Mouse (Mus musculus) lung, postnatal 0 days (tissue): ENCODE data around the gene Nucb1. TPM values are rescaled to one million over a fixed set of nuclear protein-coding genes. Genes with fewer than 3 reads are reported as not detected.

Source experiments
- ATAC-seq: fragments of 200-750 bp; cut with Nextera tagmentation; 2 replicates; pipeline ENCODE4 v1.8.0; 2017; ENCODE audit warnings: moderate library complexity
- DNase-seq: peaks from one replicate; pipeline ENCODE4 v3.0.0-alpha.2; 2016; ENCODE audit warnings: low spot score
- H3K27ac ChIP-seq: fragments of 300-500 bp; sonication (generic); 2 replicates; pipeline ENCODE4 v1.5.1; 2014; ENCODE audit warnings: antibody characterized with exemption, mild to moderate bottlenecking, low read length, mixed read lengths
- H3K27me3 ChIP-seq: fragments of 300-500 bp; sonication (generic); replicated peaks from 2 replicates; pipeline ENCODE4 v1.6.1; 2014; ENCODE audit warnings: low read length, mixed read lengths; ENCODE audit not compliant: insufficient read depth
- H3K36me3 ChIP-seq: fragments of 300-500 bp; sonication (generic); 2 replicates; pipeline ENCODE4 v1.6.1; 2014; ENCODE audit warnings: low read length, mixed read lengths; ENCODE audit not compliant: insufficient read depth
- H3K4me1 ChIP-seq: fragments of 300-500 bp; sonication (generic); 2 replicates; pipeline ENCODE4 v1.6.1; 2014; ENCODE audit warnings: antibody characterized with exemption, low read depth, low read length, mixed read lengths; ENCODE audit not compliant: insufficient read depth
- H3K4me2 ChIP-seq: fragments of 300-500 bp; sonication (generic); replicated peaks from 2 replicates; pipeline ENCODE4 v1.6.1; 2014; ENCODE audit warnings: low read depth, mild to moderate bottlenecking, low read length, moderate library complexity, mixed read lengths
- H3K4me3 ChIP-seq: fragments of 300-500 bp; sonication (generic); 2 replicates; pipeline ENCODE4 v1.5.1; 2014; ENCODE audit warnings: low read depth, low read length
- H3K9ac ChIP-seq: fragments of 300-500 bp; sonication (generic); replicated peaks from 2 replicates; pipeline ENCODE4 v1.6.1; 2014; ENCODE audit warnings: low read depth, mild to moderate bottlenecking
- H3K9me3 ChIP-seq: fragments of 300-500 bp; sonication (generic); 2 replicates; pipeline ENCODE4 v1.6.1; 2016; ENCODE audit warnings: low read length, mixed read lengths
- CTCF ChIP-seq: IDR thresholded peaks from 2 replicates; pipeline ENCODE4 v1.5.1; 2016; ENCODE audit warnings: antibody characterized with exemption, mild to moderate bottlenecking
- EP300 ChIP-seq: IDR thresholded peaks from 2 replicates; pipeline ENCODE4 v1.6.1; 2016; ENCODE audit warnings: antibody characterized with exemption, mild to moderate bottlenecking, control low read depth
- WGBS: fragments of 180-500 bp; shearing (Covaris S2); extraction: QIAGEN DNeasy Blood & Tissue Kit; methylation state at CpG from one replicate; pipeline ENCODE4 v1.1.7; 2014; 5-methylcytosine and 5-hydroxymethylcytosine counted together
- polyA plus RNA-seq: library from polyadenylated mRNA; unstranded; fragments of >200 nt; fragmentation: Nextera tagmentation; extraction: Ambion mirVana; gene quantifications from 2 replicates; pipeline ENCODE4 v1.2.1, GENCODE M21; 2015

The Nucb1 gene
- polyA plus RNA-seq, 1 experiment from 2014 or later = 213 TPM

DNA sequence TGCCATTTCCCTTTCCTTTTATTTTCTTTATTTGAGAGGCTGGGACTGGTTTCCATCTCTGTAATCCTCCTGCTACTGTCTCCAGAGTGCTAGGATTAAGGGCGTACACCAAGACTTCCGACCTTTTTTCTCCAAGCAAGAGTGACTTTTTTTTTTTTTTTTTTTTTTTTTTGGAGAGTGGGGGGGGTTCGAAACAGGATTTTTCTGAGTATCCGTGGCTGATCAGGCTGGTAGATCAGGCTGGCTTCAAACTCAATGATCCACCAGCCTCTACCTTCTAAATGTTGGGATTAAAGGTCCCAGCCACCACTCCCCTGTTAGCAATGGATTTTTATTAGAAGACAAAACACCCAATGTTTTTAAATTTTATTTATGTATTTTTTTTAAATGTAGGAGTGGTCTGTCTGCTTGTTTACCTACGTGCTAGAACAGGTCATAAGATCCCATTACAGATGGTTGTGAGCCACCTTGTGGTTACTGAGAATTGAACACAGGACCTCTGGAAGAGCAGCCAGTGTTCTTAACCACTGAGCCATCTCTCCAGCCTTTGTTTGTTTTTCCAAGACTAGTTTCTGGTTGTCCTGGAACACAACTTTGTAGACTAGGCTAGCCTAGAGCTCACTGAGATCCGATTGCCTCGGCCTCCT, 16.4 kb upstream of the Nucb1 start:
- H3K9ac ChIP-seq = peak overlapping the region; percentile 98
- H3K4me3 ChIP-seq = peak overlapping the region; percentile 89
- H3K4me1 ChIP-seq = peaks cover 9% of the 10 kb centered on the region
- no peaks in the 10 kb centered on the region for H3K9me3 ChIP-seq
- DNase-seq = peak; percentile 56
- TF ChIP-seq CTCF = peak; percentile 57
- peak; percentile 91; the same call in 1 of the 2 replicates for TF ChIP-seq EP300
- no peak for ATAC-seq
- no peaks in the 10 kb centered on the region for H3K27me3 ChIP-seq
- peak overlapping the region; percentile 78 for H3K4me2 ChIP-seq
- peak overlapping the region; percentile 99 for H3K27ac ChIP-seq
- WGBS = 23% methylated on average over 7 of the region's 7 CpGs
- peaks cover 5% of the 10 kb centered on the region; the same call in 1 of the 2 replicates for H3K36me3 ChIP-seq

DNA sequence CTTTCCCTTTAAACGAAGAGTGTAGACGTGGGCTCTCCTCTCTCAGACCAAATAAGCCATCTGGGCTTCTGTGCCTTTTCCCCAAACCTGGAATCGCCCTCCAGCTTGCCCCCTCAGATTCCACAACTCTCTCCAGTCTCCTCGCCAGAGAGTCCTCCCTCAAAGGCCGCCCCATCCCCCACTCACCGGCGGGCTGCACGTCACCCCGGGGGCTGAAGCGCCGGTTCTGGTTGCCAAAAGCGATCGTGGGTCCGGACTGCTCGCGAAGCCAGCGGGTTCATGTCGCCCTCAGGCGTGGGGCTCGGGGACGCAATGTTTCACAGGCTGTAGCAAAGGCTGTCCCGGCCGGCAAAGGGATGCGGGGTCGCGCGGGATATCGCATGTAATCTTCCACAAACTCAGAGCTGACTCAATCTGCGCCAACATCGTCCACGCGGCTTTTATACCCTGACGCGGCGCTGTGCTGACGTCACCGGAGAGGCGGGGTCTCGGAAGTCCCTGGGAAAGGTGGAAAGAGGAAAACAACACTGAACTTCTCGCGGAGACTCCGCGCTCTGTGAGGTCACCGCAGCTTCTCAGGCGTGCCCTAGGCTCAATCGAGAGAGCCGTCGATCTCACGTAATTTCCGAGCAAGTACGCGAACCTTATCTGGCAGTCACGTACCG, 15.7 kb upstream of the Nucb1 start, which contains the start of the genes Ppp1r15a and Plekha4:
Ppp1r15a (minus strand) TSS at position 460 of the 665 bp plus-strand sequence.
Plekha4 (plus strand) TSS at position 522 of the 665 bp plus-strand sequence.
- Histone ChIP-seq H3K27ac (peak within 1 kb of the TSS; percentile 99), H3K9ac (peak within 1 kb of the TSS; percentile 98), H3K27me3 (no peaks in the 10 kb centered on the region), H3K36me3 (peaks cover 5% of the 10 kb centered on the region; the same call in 1 of the 2 replicates), H3K9me3 (no peaks in the 10 kb centered on the region), H3K4me3 (peak within 1 kb of the TSS; percentile 89), H3K4me2 (peak within 1 kb of the TSS; percentile 78), H3K4me1 (peaks cover 9% of the 10 kb centered on the region)
- 0% methylated on average over 54 of the region's 54 CpGs for WGBS
- DNase-seq (peak; percentile 99), ATAC-seq (peak; percentile 91)
- TF ChIP-seq CTCF (0 out of 2 replicates have a peak, but pooled peaks have one; percentile 1), EP300 (no peak; the same call in 1 of the 2 replicates)

DNA sequence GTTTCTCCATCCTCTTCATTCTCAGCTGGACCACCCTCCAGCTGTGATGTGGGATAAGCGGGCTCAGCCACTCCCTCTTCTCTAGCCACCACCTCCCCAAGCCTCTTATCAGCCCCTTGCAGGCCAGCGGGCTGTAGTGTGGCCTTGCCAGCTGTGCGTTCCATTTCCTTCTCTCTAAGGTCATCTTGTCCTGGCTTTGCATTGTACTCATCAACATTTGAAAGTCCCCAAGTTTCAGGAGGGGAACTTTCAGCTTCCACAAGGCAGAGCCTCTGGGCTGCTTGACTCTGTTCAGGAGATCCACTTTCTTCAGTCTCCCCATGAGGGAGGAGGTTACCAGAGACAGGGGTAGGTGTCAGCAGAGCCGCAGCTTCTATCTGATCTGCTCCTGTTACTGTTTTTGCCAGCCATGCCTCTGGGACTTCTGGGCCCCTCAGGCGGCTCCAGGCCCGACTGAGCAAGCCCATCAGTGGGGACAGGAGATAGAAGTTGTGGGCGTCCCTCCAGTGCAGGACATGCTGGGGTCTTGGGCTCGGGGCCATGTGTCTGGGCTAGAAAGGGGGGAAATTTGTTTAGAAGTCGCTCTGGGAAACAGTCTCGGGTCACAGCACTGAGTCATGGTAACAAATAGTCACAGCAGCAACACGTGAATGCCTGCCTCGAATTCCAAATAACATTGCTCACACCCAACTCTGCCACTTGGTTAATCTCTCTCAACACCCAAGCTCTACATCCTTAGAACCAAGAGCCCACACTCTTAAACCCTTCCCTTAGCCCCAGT, 14.8 kb upstream of the Nucb1 start:
- TF ChIP-seq EP300 (0 out of 2 replicates have a peak, but pooled peaks have one; percentile 16), CTCF (no peak)
- H3K36me3 ChIP-seq = peaks cover 5% of the 10 kb centered on the region; the same call in 1 of the 2 replicates
- peak overlapping the region; percentile 78 for H3K4me2 ChIP-seq
- H3K4me1 ChIP-seq = peaks cover 9% of the 10 kb centered on the region
- H3K4me3 ChIP-seq = peak overlapping the region; percentile 89
- peak overlapping the region; percentile 98 for H3K9ac ChIP-seq
- WGBS = 10% methylated on average over 12 of the region's 12 CpGs
- DNase-seq = peak; percentile 83
- peak; percentile 34 for ATAC-seq
- H3K9me3 ChIP-seq = no peaks in the 10 kb centered on the region
- peak overlapping the region; percentile 99 for H3K27ac ChIP-seq
- H3K27me3 ChIP-seq = no peaks in the 10 kb centered on the region

DNA sequence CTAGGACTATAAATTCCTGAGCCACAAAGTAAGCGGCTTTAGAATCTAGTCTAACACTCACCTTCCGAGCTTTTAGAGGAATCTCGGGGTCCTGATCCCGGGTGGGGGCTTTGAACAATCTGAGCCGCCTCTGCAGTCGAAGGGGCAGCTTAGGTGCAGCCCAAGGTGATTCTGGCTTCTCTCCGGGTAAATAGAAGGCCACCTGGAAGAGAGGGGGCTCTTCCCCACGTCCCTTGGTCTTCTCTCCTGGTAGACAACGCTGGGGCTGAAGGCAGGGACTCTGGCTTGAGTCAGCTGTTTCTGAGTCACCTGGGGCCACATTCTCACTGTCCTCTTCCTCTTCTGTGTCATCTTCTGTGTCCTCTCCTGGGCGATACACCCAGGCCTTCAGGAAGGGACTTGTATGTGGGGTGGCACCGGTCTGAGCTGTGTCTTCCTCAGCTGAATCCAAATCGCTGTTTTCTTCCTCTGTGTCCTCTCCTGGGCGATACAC, 13.5 kb upstream of the Nucb1 start:
- Histone ChIP-seq H3K4me1 (peaks cover 9% of the 10 kb centered on the region), H3K4me3 (peak overlapping the region; percentile 26), H3K36me3 (peaks cover 5% of the 10 kb centered on the region; the same call in 1 of the 2 replicates), H3K27ac (no peak overlapping the region), H3K4me2 (peak overlapping the region; percentile 49), H3K9ac (no peak overlapping the region; the same call in 1 of the 2 replicates), H3K27me3 (no peaks in the 10 kb centered on the region), H3K9me3 (no peaks in the 10 kb centered on the region)
- ATAC-seq = no peak
- no peak for DNase-seq
- 79% methylated on average over 12 of the region's 13 CpGs for WGBS
- no peak for TF ChIP-seq EP300

DNA sequence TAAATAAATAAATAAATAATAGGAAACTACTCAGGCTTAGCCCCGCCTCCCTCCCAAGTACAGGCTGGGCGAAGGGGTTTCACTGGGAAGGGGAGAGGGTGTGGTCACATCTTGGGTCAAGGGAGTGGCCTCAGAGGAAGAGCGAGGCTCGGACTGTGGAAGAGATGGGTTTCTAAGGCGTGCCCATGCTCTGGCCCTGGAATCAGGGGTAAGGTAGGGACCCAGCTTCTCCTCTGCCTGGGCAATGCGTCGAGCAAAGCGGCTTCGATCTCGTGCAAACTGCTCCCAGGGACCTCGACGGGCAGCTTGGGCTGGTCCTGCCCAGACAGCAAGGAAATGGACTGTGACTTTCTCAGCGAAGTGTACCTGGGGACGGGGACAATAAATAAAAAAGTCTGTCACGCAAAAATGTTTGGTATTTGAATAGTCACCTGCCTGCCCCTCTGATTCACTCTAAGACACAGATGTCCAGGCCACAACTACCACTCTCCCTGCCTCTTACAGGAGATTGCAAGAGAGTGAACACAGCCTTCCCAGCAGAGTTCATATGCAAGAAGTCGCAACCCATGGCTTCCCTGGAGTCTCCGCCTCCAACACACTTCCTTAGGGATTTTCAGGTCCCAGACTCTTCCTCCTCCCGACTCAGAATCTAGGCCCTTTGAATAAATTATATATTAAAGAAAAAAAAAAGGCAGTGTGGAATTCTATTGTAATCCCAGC, 12.9 kb upstream of the Nucb1 start:
- no peak overlapping the region; the same call in 1 of the 2 replicates for H3K9ac ChIP-seq
- no peak for TF ChIP-seq CTCF
- TF ChIP-seq EP300 = no peak
- peak overlapping the region; percentile 26 for H3K4me3 ChIP-seq
- H3K4me2 ChIP-seq = peak overlapping the region; percentile 49
- ATAC-seq = no peak
- no peaks in the 10 kb centered on the region for H3K9me3 ChIP-seq
- WGBS = 63% methylated on average over 18 of the region's 18 CpGs
- H3K4me1 ChIP-seq = peaks cover 9% of the 10 kb centered on the region
- H3K27ac ChIP-seq = no peak overlapping the region
- peaks cover 5% of the 10 kb centered on the region; the same call in 1 of the 2 replicates for H3K36me3 ChIP-seq
- no peaks in the 10 kb centered on the region for H3K27me3 ChIP-seq
- DNase-seq = peak; percentile 45
